8 mouse cellular contexts compared by ENCODE assay signal in genomic region chr2:147362316-147362715, GRCm38 (mm10). TPM values are rescaled to one million over a fixed set of nuclear protein-coding genes. Genes with fewer than 3 reads are reported as not detected.
DNase-seq lines count a peak whose midpoint lies in the region; ATAC-seq lines count a peak whose summit lies in the region.

No protein-coding gene starts in this region.

- no peaks in the 10 kb centered on the region for H3K9me3 ChIP-seq in hindbrain, embryonic 11.5 days (ENCODE audit: control insufficient read depth, low read length)
- H3K9me3 ChIP-seq in hindbrain, embryonic 13.5 days: no peaks in the 10 kb centered on the region
- no peaks in the 10 kb centered on the region for H3K9me3 ChIP-seq in liver, embryonic 12.5 days (replicated peaks)
- no peaks in the 10 kb centered on the region for H3K9me3 ChIP-seq in stomach, embryonic 16.5 days (replicated peaks; ENCODE audit: control insufficient read depth, low read length)

- intact Hi-C loops in heart, postnatal 14 days (cut with DNase I): loop anchor here (10.0 kb wide), 1 partner anchor 682 kb away; the partner anchor contains the start of gene Foxa2

- peaks cover 97% of the 10 kb centered on the region for H3K27me3 ChIP-seq in hindbrain, embryonic 11.5 days (ENCODE audit: control insufficient read depth, insufficient read depth, low read length)
- peaks cover 99% of the 10 kb centered on the region for H3K27me3 ChIP-seq in hindbrain, embryonic 13.5 days
- H3K27me3 ChIP-seq in liver, embryonic 12.5 days (replicated peaks): peaks cover 97% of the 10 kb centered on the region
- peaks cover 92% of the 10 kb centered on the region for H3K27me3 ChIP-seq in stomach, embryonic 16.5 days (ENCODE audit: control insufficient read depth, insufficient read depth, low read length)

- H3K4me1 ChIP-seq in hindbrain, embryonic 11.5 days (replicated peaks; ENCODE audit: control insufficient read depth, insufficient read depth, low read length): 0 out of 2 replicates have a peak, but pooled peaks cover 3% of the 10 kb centered on the region
- peaks cover 11% of the 10 kb centered on the region for H3K4me1 ChIP-seq in hindbrain, embryonic 13.5 days (replicated peaks)
- no peaks in the 10 kb centered on the region for H3K4me1 ChIP-seq in liver, embryonic 12.5 days
- H3K4me1 ChIP-seq in stomach, embryonic 16.5 days (ENCODE audit: control insufficient read depth, insufficient read depth, low read length): 0 out of 2 replicates have a peak, but pooled peaks cover 7% of the 10 kb centered on the region

- H3K4me3 ChIP-seq in hindbrain, embryonic 11.5 days (ENCODE audit: low read depth, low read length): no peak overlapping the region
- H3K4me3 ChIP-seq in hindbrain, embryonic 13.5 days: no peak overlapping the region
- H3K4me3 ChIP-seq in liver, embryonic 12.5 days: no peak overlapping the region
- H3K4me3 ChIP-seq in stomach, embryonic 16.5 days (replicated peaks; ENCODE audit: low read length): no peak overlapping the region

- no peak overlapping the region for H3K27ac ChIP-seq in hindbrain, embryonic 11.5 days (ENCODE audit: low read depth, low read length)
- no peak overlapping the region for H3K27ac ChIP-seq in hindbrain, embryonic 13.5 days
- no peak overlapping the region for H3K27ac ChIP-seq in liver, embryonic 12.5 days
- H3K27ac ChIP-seq in stomach, embryonic 16.5 days (ENCODE audit: low read length): no peak overlapping the region

- H3K36me3 ChIP-seq in hindbrain, embryonic 11.5 days (ENCODE audit: control insufficient read depth, insufficient read depth, low read length): no peaks in the 10 kb centered on the region
- H3K36me3 ChIP-seq in hindbrain, embryonic 13.5 days: no peaks in the 10 kb centered on the region
- no peaks in the 10 kb centered on the region for H3K36me3 ChIP-seq in liver, embryonic 12.5 days
- H3K36me3 ChIP-seq in stomach, embryonic 16.5 days (ENCODE audit: control insufficient read depth, insufficient read depth, low read length): no peaks in the 10 kb centered on the region

- no peak overlapping the region for H3K4me2 ChIP-seq in hindbrain, embryonic 11.5 days (replicated peaks; ENCODE audit: low read depth, low read length)
- H3K4me2 ChIP-seq in hindbrain, embryonic 13.5 days: no peak overlapping the region
- no peak overlapping the region for H3K4me2 ChIP-seq in liver, embryonic 12.5 days
- no peak overlapping the region for H3K4me2 ChIP-seq in stomach, embryonic 16.5 days (ENCODE audit: low read depth, low read length)

- H3K9ac ChIP-seq in hindbrain, embryonic 11.5 days (ENCODE audit: low read depth, low read length): no peak overlapping the region
- no peak overlapping the region for H3K9ac ChIP-seq in hindbrain, embryonic 13.5 days
- no peak overlapping the region for H3K9ac ChIP-seq in liver, embryonic 12.5 days
- H3K9ac ChIP-seq in stomach, embryonic 16.5 days (ENCODE audit: low read length): no peak overlapping the region

- DNase-seq in hindbrain, embryonic 11.5 days (ENCODE audit: low spot score): peak; percentile 85
- DNase-seq in embryo, embryonic 10 days (ENCODE audit: low spot score): peak; percentile 88
- DNase-seq in heart, postnatal 14 days: peak; percentile 36 to 64
- no peak for DNase-seq in Muller cell, postnatal 12 days (ENCODE audit: inconsistent ontology term)
- DNase-seq in layer of hippocampus, postnatal 25 days (ENCODE audit: extremely low spot score in 1 of 2, low spot score in 1 of 2): no peak

- ATAC-seq in hindbrain, embryonic 11.5 days (ENCODE audit: low FRiP score): peak; percentile 55; the same call in 1 of the 2 replicates
- ATAC-seq in hindbrain, embryonic 13.5 days (ENCODE audit: low FRiP score): no peak
- 0 out of 2 replicates have a peak, but pooled peaks have one; percentile 42 for ATAC-seq in liver, embryonic 12.5 days
- ATAC-seq in stomach, embryonic 16.5 days (ENCODE audit: insufficient read depth, low FRiP score): peak; percentile 53; the same call in 1 of the 2 replicates

- 2% methylated on average over 18 of the region's 18 CpGs for WGBS in hindbrain, embryonic 11.5 days
- under 1% methylated on average over 18 of the region's 18 CpGs for WGBS in hindbrain, embryonic 13.5 days
- WGBS in liver, embryonic 12.5 days (ENCODE audit: insufficient replicate concordance): 2% methylated on average over 18 of the region's 18 CpGs
- 2% methylated on average over 18 of the region's 18 CpGs for WGBS in stomach, embryonic 16.5 days

RNA-seq across cellular contexts. Expression of gene Pax1, which starts 0.6 kb away (rescaled TPM):
- 1.9 and 2.5 TPM in 2 replicates for polyA plus RNA-seq in hindbrain, embryonic 11.5 days (2014; fragmentation: Nextera tagmentation; extraction: Ambion mirVana)
- polyA plus RNA-seq in hindbrain, embryonic 13.5 days (2015; fragmentation: Nextera tagmentation; extraction: Ambion mirVana): 0.12 TPM in 1 of 2 replicates, not detected in the other
- 1 to 10 TPM in 1 of 2 experiments, not detected in 1; 1.1 TPM for total RNA-seq in heart, postnatal 14 days (2021)
- polyA plus RNA-seq in liver, embryonic 12.5 days (2016; fragmentation: Nextera tagmentation; extraction: Ambion mirVana): 0.06 TPM in 1 of 2 replicates, not detected in the other
- polyA plus RNA-seq in stomach, embryonic 16.5 days (2015; fragmentation: Nextera tagmentation; extraction: Ambion mirVana): not detected in 2 replicates
- total RNA-seq in layer of hippocampus, postnatal 25 days (2021): not detected

Comparison
In these comparisons a context has a peak if more than half of its experiments do, and no peak if none do; other contexts are left out.
1. DNase-seq: peak in hindbrain, embryonic 11.5 days (single experiment), embryo, embryonic 10 days (single experiment) and heart, postnatal 14 days (2 of 2); none in Muller cell, postnatal 12 days (single experiment) and layer of hippocampus, postnatal 25 days (0 of 2).